Mouse (Mus musculus): ENCODE results near the gene Lbr. TPM values are rescaled to one million over a fixed set of nuclear protein-coding genes. Genes with fewer than 3 reads are reported as not detected.

Lbr gene
- polyA plus RNA-seq, 1 experiment from 2014 or later = 105 TPM

DNA sequence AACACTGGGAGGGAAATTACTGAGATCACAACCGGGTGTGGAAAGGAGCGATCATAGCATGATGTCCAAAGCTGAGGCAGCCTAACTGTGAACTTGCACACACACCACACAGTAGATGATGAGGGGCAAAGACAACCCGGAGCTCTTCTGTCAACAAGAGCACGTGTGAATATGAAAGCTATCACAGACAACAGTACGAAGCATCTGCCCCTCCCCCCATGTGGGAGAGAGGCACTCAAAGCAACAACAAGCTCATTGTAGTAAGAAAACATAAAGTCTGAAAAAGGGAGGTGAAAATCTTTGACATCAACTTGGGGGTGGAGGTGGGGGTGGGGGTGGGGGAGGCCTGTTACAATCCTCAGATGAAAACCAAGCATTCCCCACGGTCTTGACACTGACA, 9.7 kb downstream of the Lbr start:
- H3K9me3 ChIP-seq (replicated peaks; ENCODE audit: control insufficient read depth, low read length) = no peaks in the 10 kb centered on the region
- WGBS (ENCODE audit: insufficient replicate concordance) = 67% methylated on average over 6 of the region's 6 CpGs
- peaks cover 42% of the 10 kb centered on the region for H3K36me3 ChIP-seq (ENCODE audit: control insufficient read depth, insufficient read depth, low read length)
- H3K4me1 ChIP-seq (ENCODE audit: control insufficient read depth, insufficient read depth, low read length) = no peaks in the 10 kb centered on the region; the same call in 1 of the 2 replicates
- H3K27me3 ChIP-seq (ENCODE audit: control insufficient read depth, insufficient read depth, low read length) = no peaks in the 10 kb centered on the region
- no peak overlapping the region for H3K9ac ChIP-seq (ENCODE audit: low read depth, low read length)
- no peak overlapping the region for H3K4me2 ChIP-seq
- no peak overlapping the region for H3K4me3 ChIP-seq (ENCODE audit: low read depth, low read length)
- no peak overlapping the region for H3K27ac ChIP-seq (ENCODE audit: low read depth, low read length)
- no peak for ATAC-seq (replicated peaks; ENCODE audit: insufficient number of reproducible peaks, low FRiP score, low TSS enrichment)

DNA sequence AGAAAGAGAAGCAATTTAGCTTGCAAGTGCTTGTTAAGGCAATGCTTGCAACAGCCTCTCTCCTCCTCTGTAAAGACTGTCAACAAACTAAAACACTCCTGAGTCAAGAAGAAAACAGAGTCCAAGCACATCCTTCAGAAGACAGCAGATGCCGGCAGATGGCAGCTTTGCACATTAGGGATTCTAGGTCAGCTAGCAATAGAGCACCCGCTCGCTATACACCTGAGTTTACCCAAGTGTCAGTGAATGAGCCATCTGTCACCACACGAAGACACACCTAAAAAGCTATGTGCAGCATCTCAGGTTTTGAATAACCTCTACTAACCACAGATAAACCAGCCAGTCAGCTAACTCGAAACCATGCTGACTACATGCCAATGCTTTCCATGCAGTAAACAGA, 10.1 kb downstream of the Lbr start:
- 91% methylated on average over 5 of the region's 5 CpGs for WGBS (ENCODE audit: insufficient replicate concordance)
- Histone ChIP-seq H3K4me3 (ENCODE audit: low read depth, low read length) (no peak overlapping the region), H3K9ac (ENCODE audit: low read depth, low read length) (no peak overlapping the region), H3K27me3 (ENCODE audit: control insufficient read depth, insufficient read depth, low read length) (no peaks in the 10 kb centered on the region), H3K27ac (ENCODE audit: low read depth, low read length) (no peak overlapping the region), H3K4me1 (ENCODE audit: control insufficient read depth, insufficient read depth, low read length) (no peaks in the 10 kb centered on the region; the same call in 1 of the 2 replicates), H3K9me3 (replicated peaks; ENCODE audit: control insufficient read depth, low read length) (no peaks in the 10 kb centered on the region), H3K36me3 (ENCODE audit: control insufficient read depth, insufficient read depth, low read length) (peaks cover 46% of the 10 kb centered on the region), H3K4me2 (no peak overlapping the region)
- ATAC-seq (replicated peaks; ENCODE audit: insufficient number of reproducible peaks, low FRiP score, low TSS enrichment) = no peak

DNA sequence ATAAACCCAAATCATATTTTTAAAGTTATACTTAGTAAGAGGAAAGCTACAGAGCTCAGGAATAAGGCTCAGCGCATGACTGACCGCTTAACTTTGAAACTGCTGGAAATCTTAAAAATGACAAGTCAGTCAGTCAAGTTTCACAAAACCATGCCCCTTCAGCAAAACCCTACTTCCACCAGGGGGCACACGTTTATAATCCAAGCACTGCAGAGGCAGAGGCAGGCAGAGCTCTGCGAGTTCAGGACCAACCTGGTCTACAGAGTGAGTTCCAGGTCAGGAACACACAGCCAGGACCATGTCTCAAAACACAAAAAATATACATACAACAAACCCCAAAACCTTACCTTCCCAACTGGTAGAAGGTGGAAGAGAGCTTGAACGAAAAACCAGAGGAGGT, 14.5 kb downstream of the Lbr start:
- no peaks in the 10 kb centered on the region for H3K27me3 ChIP-seq (ENCODE audit: control insufficient read depth, insufficient read depth, low read length)
- no peak overlapping the region for H3K9ac ChIP-seq (ENCODE audit: low read depth, low read length)
- H3K27ac ChIP-seq (ENCODE audit: low read depth, low read length) = no peak overlapping the region
- H3K9me3 ChIP-seq (replicated peaks; ENCODE audit: control insufficient read depth, low read length) = no peaks in the 10 kb centered on the region
- no peak for ATAC-seq (replicated peaks; ENCODE audit: insufficient number of reproducible peaks, low FRiP score, low TSS enrichment)
- no peak overlapping the region for H3K4me3 ChIP-seq (ENCODE audit: low read depth, low read length)
- H3K4me1 ChIP-seq (ENCODE audit: control insufficient read depth, insufficient read depth, low read length) = no peaks in the 10 kb centered on the region
- H3K36me3 ChIP-seq (ENCODE audit: control insufficient read depth, insufficient read depth, low read length) = peaks cover 55% of the 10 kb centered on the region
- 91% methylated on average over 5 of the region's 5 CpGs for WGBS (ENCODE audit: insufficient replicate concordance)
- no peak overlapping the region for H3K4me2 ChIP-seq

- Histone ChIP-seq H3K27ac (ENCODE audit: low read depth, low read length) (no peak overlapping the region), H3K9me3 (replicated peaks; ENCODE audit: control insufficient read depth, low read length) (no peaks in the 10 kb centered on the region), H3K36me3 (ENCODE audit: control insufficient read depth, insufficient read depth, low read length) (peaks cover 58% of the 10 kb centered on the region), H3K4me1 (ENCODE audit: control insufficient read depth, insufficient read depth, low read length) (no peaks in the 10 kb centered on the region), H3K4me2 (no peak overlapping the region), H3K4me3 (ENCODE audit: low read depth, low read length) (no peak overlapping the region), H3K9ac (ENCODE audit: low read depth, low read length) (no peak overlapping the region), H3K27me3 (ENCODE audit: control insufficient read depth, insufficient read depth, low read length) (no peaks in the 10 kb centered on the region)
- no peak for ATAC-seq (replicated peaks; ENCODE audit: insufficient number of reproducible peaks, low FRiP score, low TSS enrichment)
- 95% methylated on average over 7 of the region's 7 CpGs for WGBS (ENCODE audit: insufficient replicate concordance)
Observed at GRCm38 (mm10) chr1:181826716-181827115, 16.1 kb downstream of the Lbr start.

DNA sequence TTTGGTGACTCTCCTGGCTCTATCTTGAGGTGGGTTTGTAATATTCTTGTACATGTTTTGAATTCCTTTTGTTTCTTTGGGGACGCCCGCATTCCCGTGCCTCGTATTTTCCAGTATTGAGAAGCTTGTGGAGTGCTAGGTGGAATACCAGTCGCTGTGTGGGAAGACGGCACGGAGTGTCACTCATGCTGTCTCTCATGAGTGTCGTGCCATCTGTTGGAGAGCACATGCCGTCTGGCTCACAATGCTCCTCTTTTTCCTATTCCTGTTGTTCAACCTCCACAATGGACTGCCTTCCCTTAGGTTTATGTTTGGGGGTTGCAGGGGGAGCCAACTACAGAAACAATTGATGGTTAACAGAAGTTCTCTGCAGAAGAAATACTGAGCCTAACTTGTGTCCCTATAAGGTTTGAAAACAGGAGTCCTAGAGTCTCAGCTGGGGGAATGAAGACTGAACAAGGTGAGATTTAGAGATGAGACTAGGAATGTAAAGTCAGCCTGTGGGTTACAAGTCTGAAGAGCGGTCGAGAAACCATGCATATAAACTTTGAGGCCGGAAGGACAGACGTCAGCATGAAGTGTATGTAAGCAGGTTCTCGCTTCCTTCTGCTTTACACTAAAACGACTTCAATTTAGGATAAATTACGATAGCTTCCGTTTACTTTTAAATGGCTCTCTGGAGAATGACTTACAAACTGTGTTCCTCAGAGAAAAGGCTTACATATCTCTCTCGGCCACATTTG, 31.2 kb downstream of the Lbr start:
- Histone ChIP-seq H3K4me3 (ENCODE audit: low read depth, low read length) (no peak overlapping the region), H3K4me1 (ENCODE audit: control insufficient read depth, insufficient read depth, low read length) (no peaks in the 10 kb centered on the region), H3K4me2 (no peak overlapping the region), H3K36me3 (ENCODE audit: control insufficient read depth, insufficient read depth, low read length) (peaks cover 17% of the 10 kb centered on the region), H3K27ac (ENCODE audit: low read depth, low read length) (no peak overlapping the region), H3K27me3 (ENCODE audit: control insufficient read depth, insufficient read depth, low read length) (no peaks in the 10 kb centered on the region), H3K9ac (ENCODE audit: low read depth, low read length) (no peak overlapping the region), H3K9me3 (replicated peaks; ENCODE audit: control insufficient read depth, low read length) (no peaks in the 10 kb centered on the region)
- WGBS (ENCODE audit: insufficient replicate concordance) = 90% methylated on average over 18 of the region's 18 CpGs
- ATAC-seq (replicated peaks; ENCODE audit: insufficient number of reproducible peaks, low FRiP score, low TSS enrichment) = no peak

DNA sequence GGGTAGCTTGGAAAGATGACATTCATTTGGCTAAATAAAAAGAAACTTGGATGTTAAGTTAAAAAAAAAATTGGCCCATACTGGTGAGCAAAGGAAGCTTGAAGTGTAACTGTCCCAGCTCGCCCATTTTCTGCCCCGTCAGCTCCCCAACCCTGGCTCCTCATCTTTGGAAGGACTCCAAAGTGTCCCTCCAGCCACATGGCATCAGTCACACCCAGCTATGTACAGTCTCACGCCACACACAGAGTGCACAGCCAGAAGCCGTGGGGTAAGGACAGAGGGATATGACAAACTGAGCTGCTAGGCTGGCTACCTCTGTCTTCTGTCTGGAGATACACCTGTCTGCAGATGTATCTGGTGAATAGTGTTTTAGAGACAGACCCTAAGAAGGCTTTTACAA, 42.2 kb downstream of the Lbr start:
- Histone ChIP-seq H3K4me2 (no peak overlapping the region), H3K9ac (ENCODE audit: low read depth, low read length) (no peak overlapping the region), H3K36me3 (ENCODE audit: control insufficient read depth, insufficient read depth, low read length) (no peaks in the 10 kb centered on the region), H3K4me1 (ENCODE audit: control insufficient read depth, insufficient read depth, low read length) (no peaks in the 10 kb centered on the region), H3K4me3 (ENCODE audit: low read depth, low read length) (no peak overlapping the region), H3K27me3 (ENCODE audit: control insufficient read depth, insufficient read depth, low read length) (no peaks in the 10 kb centered on the region), H3K27ac (ENCODE audit: low read depth, low read length) (no peak overlapping the region), H3K9me3 (replicated peaks; ENCODE audit: control insufficient read depth, low read length) (no peaks in the 10 kb centered on the region)
- WGBS (ENCODE audit: insufficient replicate concordance) = 88% methylated on average over 4 of the region's 4 CpGs
- ATAC-seq (replicated peaks; ENCODE audit: insufficient number of reproducible peaks, low FRiP score, low TSS enrichment) = no peak

- no peak overlapping the region for H3K27ac ChIP-seq (ENCODE audit: low read depth, low read length)
- H3K27me3 ChIP-seq (ENCODE audit: control insufficient read depth, insufficient read depth, low read length) = no peaks in the 10 kb centered on the region
- no peak for ATAC-seq (replicated peaks; ENCODE audit: insufficient number of reproducible peaks, low FRiP score, low TSS enrichment)
- H3K4me3 ChIP-seq (ENCODE audit: low read depth, low read length) = no peak overlapping the region
- no peaks in the 10 kb centered on the region for H3K36me3 ChIP-seq (ENCODE audit: control insufficient read depth, insufficient read depth, low read length)
- no peak overlapping the region for H3K9ac ChIP-seq (ENCODE audit: low read depth, low read length)
- no peaks in the 10 kb centered on the region for H3K4me1 ChIP-seq (ENCODE audit: control insufficient read depth, insufficient read depth, low read length)
- 71% methylated on average over 3 of the region's 3 CpGs for WGBS (ENCODE audit: insufficient replicate concordance)
- no peaks in the 10 kb centered on the region for H3K9me3 ChIP-seq (replicated peaks; ENCODE audit: control insufficient read depth, low read length)
- no peak overlapping the region for H3K4me2 ChIP-seq
Observed at GRCm38 (mm10) chr1:181799911-181800310, 42.9 kb downstream of the Lbr start.

- no peaks in the 10 kb centered on the region for H3K27me3 ChIP-seq (ENCODE audit: control insufficient read depth, insufficient read depth, low read length)
- no peak for ATAC-seq (replicated peaks; ENCODE audit: insufficient number of reproducible peaks, low FRiP score, low TSS enrichment)
- H3K27ac ChIP-seq (ENCODE audit: low read depth, low read length) = no peak overlapping the region
- H3K4me2 ChIP-seq = no peak overlapping the region
- no peaks in the 10 kb centered on the region for H3K9me3 ChIP-seq (replicated peaks; ENCODE audit: control insufficient read depth, low read length)
- no peaks in the 10 kb centered on the region for H3K36me3 ChIP-seq (ENCODE audit: control insufficient read depth, insufficient read depth, low read length)
- H3K4me1 ChIP-seq (ENCODE audit: control insufficient read depth, insufficient read depth, low read length) = no peaks in the 10 kb centered on the region
- H3K9ac ChIP-seq (ENCODE audit: low read depth, low read length) = no peak overlapping the region
- WGBS (ENCODE audit: insufficient replicate concordance) = 40% methylated on average over 2 of the region's 2 CpGs
- no peak overlapping the region for H3K4me3 ChIP-seq (ENCODE audit: low read depth, low read length)
Observed at GRCm38 (mm10) chr1:181793541-181793940, 49.3 kb downstream of the Lbr start.

- WGBS (ENCODE audit: insufficient replicate concordance) = 66% methylated on average over 6 of the region's 6 CpGs
- Histone ChIP-seq H3K36me3 (ENCODE audit: control insufficient read depth, insufficient read depth, low read length) (no peaks in the 10 kb centered on the region), H3K9ac (ENCODE audit: low read depth, low read length) (no peak overlapping the region)
Observed at GRCm38 (mm10) chr1:181789952-181790351, 52.9 kb downstream of the Lbr start.

More at GRCm38 (mm10) chr1:181789952-181790351, 52.9 kb downstream of the Lbr start:
- Histone ChIP-seq H3K4me1 (ENCODE audit: control insufficient read depth, insufficient read depth, low read length) (no peaks in the 10 kb centered on the region), H3K27me3 (ENCODE audit: control insufficient read depth, insufficient read depth, low read length) (no peaks in the 10 kb centered on the region), H3K9me3 (replicated peaks; ENCODE audit: control insufficient read depth, low read length) (0 out of 2 replicates have a peak, but pooled peaks cover 2% of the 10 kb centered on the region), H3K27ac (ENCODE audit: low read depth, low read length) (no peak overlapping the region), H3K4me2 (no peak overlapping the region), H3K4me3 (ENCODE audit: low read depth, low read length) (no peak overlapping the region)
- ATAC-seq (replicated peaks; ENCODE audit: insufficient number of reproducible peaks, low FRiP score, low TSS enrichment) = no peak

All from heart, embryonic 11.5 days (tissue).